Mouse (Mus musculus): ENCODE measurements around the gene Atp11a.

DNA sequence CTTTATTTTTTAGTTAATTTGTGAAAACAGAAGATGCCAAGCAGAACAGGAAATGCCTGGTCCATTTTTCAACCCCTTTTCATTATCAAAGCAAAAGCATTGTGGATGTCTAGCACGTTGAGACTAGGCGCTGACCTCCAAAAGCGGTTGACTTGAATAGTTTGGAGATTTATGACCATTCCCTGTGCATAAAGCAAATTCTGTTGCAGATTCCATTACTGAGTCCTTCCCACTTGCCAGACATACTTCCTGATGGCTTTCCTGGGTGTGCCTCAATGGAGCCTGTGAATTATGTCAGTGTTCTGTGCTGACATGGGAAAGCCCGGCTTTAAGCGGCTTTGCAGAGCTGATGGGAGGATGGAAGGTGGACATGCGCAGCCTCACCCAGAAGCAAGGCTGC lies 24.4 kb upstream of the Atp11a start:
- TF ChIP-seq TAL1 (IDR thresholded peaks at IDR 0.05; ENCODE audit: low read length) = no peak
- TF ChIP-seq GATA1 (IDR thresholded peaks at IDR 0.05; ENCODE audit: low read length) = no peak

Measured in erythroblast, embryonic 14.5 days (primary cell).